Mouse (Mus musculus): ENCODE results near the gene Vcl. TPM values are rescaled to one million over a fixed set of nuclear protein-coding genes. Genes with fewer than 3 reads are reported as not detected.

The Vcl gene
- polyA plus RNA-seq, 1 experiment, result 129 TPM

GRCm38 (mm10) chr14:21013800-21014334 is 84.7 kb downstream of the Vcl start:
- TF ChIP-seq CTCF (IDR thresholded peaks at IDR 0.05; ENCODE audit: control insufficient read depth, insufficient read depth, insufficient read length), result no peak
- TF ChIP-seq FOSL1 (IDR thresholded peaks at IDR 0.05; ENCODE audit: insufficient read depth, low read length, poor library complexity, severe bottlenecking), result no peak
- Histone ChIP-seq H3K36me3 (ENCODE audit: control insufficient read depth, insufficient read depth) (peaks cover 99% of the 10 kb centered on the region), H3K27me3 (ENCODE audit: control insufficient read depth, insufficient read depth, insufficient read length) (no peaks in the 10 kb centered on the region)

GRCm38 (mm10) chr14:21017871-21018270 is 88.7 kb downstream of the Vcl start:
- no peaks in the 10 kb centered on the region for H3K27me3 ChIP-seq (ENCODE audit: control insufficient read depth, insufficient read depth, insufficient read length)
- no peak overlapping the region for H3K4me3 ChIP-seq (ENCODE audit: insufficient read depth, poor library complexity, severe bottlenecking)
- peaks cover 98% of the 10 kb centered on the region for H3K36me3 ChIP-seq (ENCODE audit: control insufficient read depth, insufficient read depth)
- no peak overlapping the region for H3ac ChIP-seq (ENCODE audit: control insufficient read depth, insufficient read length, low read depth)
- H3K79me3 ChIP-seq (ENCODE audit: low read depth), result no peaks in the 10 kb centered on the region
- H3K79me2 ChIP-seq (ENCODE audit: control insufficient read depth, insufficient read depth), result no peaks in the 10 kb centered on the region
- TF ChIP-seq CEBPB (IDR thresholded peaks at IDR 0.05; ENCODE audit: low read depth), result no peak
- TF ChIP-seq CTCF (IDR thresholded peaks at IDR 0.05; ENCODE audit: control insufficient read depth, insufficient read depth, insufficient read length), result no peak
- no peak for TF ChIP-seq USF1 (IDR thresholded peaks at IDR 0.05; ENCODE audit: low read depth)

More at GRCm38 (mm10) chr14:21013800-21014334, 84.7 kb downstream of the Vcl start:
- no peaks in the 10 kb centered on the region for H3K79me3 ChIP-seq (ENCODE audit: low read depth)
- H3K79me2 ChIP-seq (ENCODE audit: control insufficient read depth, insufficient read depth), result no peaks in the 10 kb centered on the region
- H3K4me3 ChIP-seq (ENCODE audit: insufficient read depth, poor library complexity, severe bottlenecking), result no peak overlapping the region
- H3ac ChIP-seq (ENCODE audit: control insufficient read depth, insufficient read length, low read depth), result no peak overlapping the region

- H3ac ChIP-seq (ENCODE audit: control insufficient read depth, insufficient read length, low read depth), result no peak overlapping the region
- no peaks in the 10 kb centered on the region for H3K27me3 ChIP-seq (ENCODE audit: control insufficient read depth, insufficient read depth, insufficient read length)
- peaks cover 98% of the 10 kb centered on the region for H3K36me3 ChIP-seq (ENCODE audit: control insufficient read depth, insufficient read depth)
- H3K4me3 ChIP-seq (ENCODE audit: insufficient read depth, poor library complexity, severe bottlenecking), result no peak overlapping the region
- H3K79me3 ChIP-seq (ENCODE audit: low read depth), result no peaks in the 10 kb centered on the region
- no peak for TF ChIP-seq CEBPB (IDR thresholded peaks at IDR 0.05; ENCODE audit: low read depth)
- no peak for TF ChIP-seq MYOG (IDR thresholded peaks at IDR 0.05; ENCODE audit: control insufficient read depth, extremely low read depth, insufficient read length)
- TF ChIP-seq USF1 (IDR thresholded peaks at IDR 0.05; ENCODE audit: low read depth), result no peak
- no peaks in the 10 kb centered on the region for H3K79me2 ChIP-seq (ENCODE audit: control insufficient read depth, insufficient read depth)
These were observed 89.8 kb downstream of the Vcl start for GRCm38 (mm10) chr14:21018977-21019376.

- peaks cover 97% of the 10 kb centered on the region for H3K36me3 ChIP-seq (ENCODE audit: control insufficient read depth, insufficient read depth)
- no peaks in the 10 kb centered on the region for H3K27me3 ChIP-seq (ENCODE audit: control insufficient read depth, insufficient read depth, insufficient read length)
- TF ChIP-seq MYOD1 (IDR thresholded peaks at IDR 0.05; ENCODE audit: control insufficient read depth, insufficient read length, low read depth) (no peak), CTCF (IDR thresholded peaks at IDR 0.05; ENCODE audit: control insufficient read depth, insufficient read depth, insufficient read length) (no peak), CEBPB (IDR thresholded peaks at IDR 0.05; ENCODE audit: low read depth) (no peak), FOSL1 (IDR thresholded peaks at IDR 0.05; ENCODE audit: insufficient read depth, low read length, poor library complexity, severe bottlenecking) (no peak), MYOG (IDR thresholded peaks at IDR 0.05; ENCODE audit: control insufficient read depth, extremely low read depth, insufficient read length) (no peak), MAX (IDR thresholded peaks at IDR 0.05) (no peak), USF1 (IDR thresholded peaks at IDR 0.05; ENCODE audit: low read depth) (no peak)
- no peak overlapping the region for H3ac ChIP-seq (ENCODE audit: control insufficient read depth, insufficient read length, low read depth)
- H3K79me3 ChIP-seq (ENCODE audit: low read depth), result no peaks in the 10 kb centered on the region
- no peak overlapping the region for H3K4me3 ChIP-seq (ENCODE audit: insufficient read depth, poor library complexity, severe bottlenecking)
- H3K79me2 ChIP-seq (ENCODE audit: control insufficient read depth, insufficient read depth), result peaks cover 8% of the 10 kb centered on the region
These were observed 91.2 kb downstream of the Vcl start for GRCm38 (mm10) chr14:21020435-21020834.

GRCm38 (mm10) chr14:21027542-21027941 is 98.3 kb downstream of the Vcl start:
- TF ChIP-seq CEBPB (IDR thresholded peaks at IDR 0.05; ENCODE audit: low read depth), result no peak
- TF ChIP-seq MYOG (IDR thresholded peaks at IDR 0.05; ENCODE audit: control insufficient read depth, extremely low read depth, insufficient read length), result no peak
- no peak for TF ChIP-seq FOSL1 (IDR thresholded peaks at IDR 0.05; ENCODE audit: insufficient read depth, low read length, poor library complexity, severe bottlenecking)
- no peak for TF ChIP-seq MYOD1 (IDR thresholded peaks at IDR 0.05; ENCODE audit: control insufficient read depth, insufficient read length, low read depth)
- no peak for TF ChIP-seq USF1 (IDR thresholded peaks at IDR 0.05; ENCODE audit: low read depth)
- no peak for TF ChIP-seq MAX (IDR thresholded peaks at IDR 0.05)
- TF ChIP-seq CTCF (IDR thresholded peaks at IDR 0.05; ENCODE audit: control insufficient read depth, insufficient read depth, insufficient read length), result no peak
- H3ac ChIP-seq (ENCODE audit: control insufficient read depth, insufficient read length, low read depth), result no peak overlapping the region
- H3K79me2 ChIP-seq (ENCODE audit: control insufficient read depth, insufficient read depth), result peaks cover 8% of the 10 kb centered on the region
- H3K4me3 ChIP-seq (ENCODE audit: insufficient read depth, poor library complexity, severe bottlenecking), result no peak overlapping the region
- peaks cover 90% of the 10 kb centered on the region for H3K36me3 ChIP-seq (ENCODE audit: control insufficient read depth, insufficient read depth)
- H3K79me3 ChIP-seq (ENCODE audit: low read depth), result no peaks in the 10 kb centered on the region
- no peaks in the 10 kb centered on the region for H3K27me3 ChIP-seq (ENCODE audit: control insufficient read depth, insufficient read depth, insufficient read length)

- Histone ChIP-seq H3K79me3 (ENCODE audit: low read depth) (no peaks in the 10 kb centered on the region), H3K79me2 (ENCODE audit: control insufficient read depth, insufficient read depth) (peaks cover 8% of the 10 kb centered on the region), H3K27me3 (ENCODE audit: control insufficient read depth, insufficient read depth, insufficient read length) (no peaks in the 10 kb centered on the region), H3K4me3 (ENCODE audit: insufficient read depth, poor library complexity, severe bottlenecking) (no peak overlapping the region), H3ac (ENCODE audit: control insufficient read depth, insufficient read length, low read depth) (no peak overlapping the region), H3K36me3 (ENCODE audit: control insufficient read depth, insufficient read depth) (peaks cover 90% of the 10 kb centered on the region)
- TF ChIP-seq MYOD1 (IDR thresholded peaks at IDR 0.05; ENCODE audit: control insufficient read depth, insufficient read length, low read depth) (no peak), USF1 (IDR thresholded peaks at IDR 0.05; ENCODE audit: low read depth) (no peak), CEBPB (IDR thresholded peaks at IDR 0.05; ENCODE audit: low read depth) (no peak), FOSL1 (IDR thresholded peaks at IDR 0.05; ENCODE audit: insufficient read depth, low read length, poor library complexity, severe bottlenecking) (no peak), CTCF (IDR thresholded peaks at IDR 0.05; ENCODE audit: control insufficient read depth, insufficient read depth, insufficient read length) (no peak), MYOG (IDR thresholded peaks at IDR 0.05; ENCODE audit: control insufficient read depth, extremely low read depth, insufficient read length) (no peak), MAX (IDR thresholded peaks at IDR 0.05) (no peak)
These were observed 99.9 kb downstream of the Vcl start for GRCm38 (mm10) chr14:21029025-21029659.
